Mouse (Mus musculus) gastrocnemius, postnatal 10 days (tissue): ENCODE data around the gene Egfem1. TPM values are rescaled to one million over a fixed set of nuclear protein-coding genes. Genes with fewer than 3 reads are reported as not detected.

ENCODE experiments used
- DNase-seq: peaks from one replicate; pipeline ENCODE4 v3.0.0; 2021; ENCODE audit warnings: mixed read lengths
- microRNA-seq, 2 experiments: library from miRNA; unstranded; fragments of <30 nt; microRNA quantifications; one replicate each; pipeline ENCODE4 v1.2.0; 2021
- total RNA-seq, 2 experiments: library from RNA; stranded (reverse); gene quantifications; 2 replicates each; pipeline ENCODE4 v1.2.3; 2021

Gene Egfem1
- total RNA-seq, 2 experiments from 2014 or later, result 0.61 to 0.99 TPM

GRCm38 (mm10) chr3:29602140-29602539, 520.3 kb downstream of the Egfem1 start:
- DNase-seq, result no peak

GRCm38 (mm10) chr3:29608713-29609112, 526.9 kb downstream of the Egfem1 start:
- no peak for DNase-seq

GRCm38 (mm10) chr3:29609174-29609573, 527.4 kb downstream of the Egfem1 start:
- DNase-seq, result no peak

GRCm38 (mm10) chr3:29619586-29619985, 537.8 kb downstream of the Egfem1 start:
- DNase-seq, result no peak

- no peak for DNase-seq
These were observed 558.0 kb downstream of the Egfem1 start for GRCm38 (mm10) chr3:29639819-29640218.

GRCm38 (mm10) chr3:29666796-29667195, 585.0 kb downstream of the Egfem1 start:
- no peak for DNase-seq

GRCm38 (mm10) chr3:29689367-29690285, 607.8 kb downstream of the Egfem1 start:
- no peak for DNase-seq

GRCm38 (mm10) chr3:29701126-29701525, 619.3 kb downstream of the Egfem1 start:
- no peak for DNase-seq

- DNase-seq, result no peak
These were observed 625.0 kb downstream of the Egfem1 start for GRCm38 (mm10) chr3:29706816-29707215.

GRCm38 (mm10) chr3:29707467-29707866, 625.6 kb downstream of the Egfem1 start:
- no peak for DNase-seq

- no peak for DNase-seq
These were observed 644.6 kb downstream of the Egfem1 start for GRCm38 (mm10) chr3:29726376-29726967.

GRCm38 (mm10) chr3:29730062-29730760, 648.4 kb downstream of the Egfem1 start:
- peak; percentile 26 for DNase-seq

- no peak for DNase-seq
These were observed 649.7 kb downstream of the Egfem1 start for GRCm38 (mm10) chr3:29731509-29731908.

GRCm38 (mm10) chr3:29732626-29733025, 650.8 kb downstream of the Egfem1 start:
- no peak for DNase-seq

- DNase-seq, result no peak
These were observed 652.4 kb downstream of the Egfem1 start for GRCm38 (mm10) chr3:29734251-29734650.

GRCm38 (mm10) chr3:29739292-29739691, 657.5 kb downstream of the Egfem1 start:
- no peak for DNase-seq

Small RNA genes within 50 kb of the gene (microRNA-seq; reads per million reads assigned to microRNA genes)
- 0 reads per million in 2 experiments for gene Mir21b
- 0.25 to 0.95 reads per million in 2 experiments for gene Mir551b

Other genes starting within 250 kb of the Egfem1 start
- not detected for gene Gm1527, start 189.4 kb upstream of the Egfem1 start, total RNA-seq